Mouse (Mus musculus) neural tube, embryonic 10.5 days (tissue): ENCODE data around the gene Hpdl.
"Not testable (repeated sequence)": the region's sequence is repeated elsewhere in the genome, so short reads cannot be mapped to it uniquely, and the experiment has no call there.

ENCODE experiments used
- DNase-seq: peaks from one replicate; pipeline ENCODE4 v3.0.0-alpha.2; 2017; ENCODE audit warnings: low spot score; ENCODE audit errors: extremely low spot score

Hpdl gene

GRCm38 (mm10) chr4:116821694-116822016 is at the start of gene Hpdl:
Hpdl (minus strand) TSS chr4:116821707.
- DNase-seq: no peak

- no peak for DNase-seq
Observed at GRCm38 (mm10) chr4:116869898-116870297, 48.4 kb upstream of the Hpdl start.

GRCm38 (mm10) chr4:116862023-116862422 is 40.5 kb upstream of the Hpdl start:
- no peak for DNase-seq

- DNase-seq: no peak
Observed at GRCm38 (mm10) chr4:116859711-116860110, 38.2 kb upstream of the Hpdl start.

GRCm38 (mm10) chr4:116857203-116857602 is 35.7 kb upstream of the Hpdl start:
- DNase-seq: no peak

- DNase-seq: peak; percentile 17
Observed at GRCm38 (mm10) chr4:116854286-116854685, 32.8 kb upstream of the Hpdl start.

GRCm38 (mm10) chr4:116849901-116850300 is 28.4 kb upstream of the Hpdl start:
- no peak for DNase-seq

- DNase-seq: no peak
Observed at GRCm38 (mm10) chr4:116844324-116844723, 22.8 kb upstream of the Hpdl start.

- no peak for DNase-seq
Observed at GRCm38 (mm10) chr4:116840841-116841240, 19.3 kb upstream of the Hpdl start.

GRCm38 (mm10) chr4:116840096-116840495 is 18.6 kb upstream of the Hpdl start:
- DNase-seq: not testable (repeated sequence)

- no peak for DNase-seq
Observed at GRCm38 (mm10) chr4:116838999-116839398, 17.5 kb upstream of the Hpdl start.

GRCm38 (mm10) chr4:116830070-116830368 is 8.5 kb upstream of the Hpdl start:
- DNase-seq: peak; percentile 57

GRCm38 (mm10) chr4:116829364-116830069 is 8.0 kb upstream of the Hpdl start:
- DNase-seq: no peak

- DNase-seq: peak; percentile 52
Observed at GRCm38 (mm10) chr4:116827819-116828218, 6.3 kb upstream of the Hpdl start.

- peak; percentile 77 for DNase-seq
Observed at GRCm38 (mm10) chr4:116824541-116825004, 3.1 kb upstream of the Hpdl start.

GRCm38 (mm10) chr4:116820902-116821693 is 409 bp downstream of the Hpdl start:
- peak; percentile 75 for DNase-seq

- DNase-seq: no peak
Observed at GRCm38 (mm10) chr4:116819968-116820901, 1.3 kb downstream of the Hpdl start.

- no peak for DNase-seq
Observed at GRCm38 (mm10) chr4:116817486-116817885, 4.0 kb downstream of the Hpdl start.

GRCm38 (mm10) chr4:116815276-116815675 is 6.2 kb downstream of the Hpdl start:
- no peak for DNase-seq

- no peak for DNase-seq
Observed at GRCm38 (mm10) chr4:116811012-116811411, 10.5 kb downstream of the Hpdl start.

- peak; percentile 96 for DNase-seq
Observed at GRCm38 (mm10) chr4:116807197-116808129, 14.0 kb downstream of the Hpdl start, which contains the start of the genes Toe1 and Mutyh. Toe1 (minus strand) TSS chr4:116807640. Mutyh (plus strand) TSS chr4:116807723.
